Mouse (Mus musculus): Measurements from ENCODE around the gene Ghrh. TPM values are rescaled to one million over a fixed set of nuclear protein-coding genes. Genes with fewer than 3 reads are reported as not detected.

Ghrh gene
- polyA plus RNA-seq, 1 experiment from 2014 or later, result 0.25 TPM

DNA sequence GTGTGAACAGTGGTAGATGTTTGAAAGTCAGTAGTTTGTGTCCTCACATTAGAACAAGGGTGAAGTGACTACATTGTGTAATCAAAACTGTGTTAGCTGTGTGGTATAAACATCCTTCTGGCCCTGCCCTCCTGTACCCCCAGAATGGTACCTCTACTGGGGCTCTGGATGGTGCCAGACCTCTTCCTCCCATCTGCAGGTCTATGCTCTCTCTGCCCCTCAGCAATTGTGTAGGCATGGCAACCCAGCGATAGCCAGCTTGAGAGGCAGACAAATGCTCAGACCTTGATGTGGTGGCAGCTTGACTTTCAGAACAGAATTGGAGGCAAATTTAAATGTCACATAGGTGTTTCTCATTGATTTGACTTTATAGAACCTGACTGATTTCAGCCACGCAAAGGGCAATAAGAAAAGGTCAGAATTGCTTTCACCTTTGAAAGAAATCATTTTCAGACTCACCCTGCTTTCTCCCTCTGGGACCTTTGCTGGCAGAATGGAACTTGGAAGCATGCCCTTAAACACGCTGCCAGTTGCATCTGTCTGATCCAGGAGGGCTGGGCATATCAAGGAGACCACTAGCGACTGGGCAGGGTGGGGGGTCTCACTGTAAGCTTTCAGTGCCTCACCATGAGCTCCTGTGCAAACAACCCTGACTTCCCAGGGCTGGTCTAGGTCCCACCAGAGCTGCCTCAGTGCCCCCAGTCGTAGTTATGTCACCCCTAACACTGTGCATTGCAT is 25.1 kb downstream of the Ghrh start:
- Histone ChIP-seq H3K27ac (replicated peaks) (no peak overlapping the region), H3K4me1 (replicated peaks) (no peaks in the 10 kb centered on the region), H3K4me2 (no peak overlapping the region), H3K9ac (no peak overlapping the region), H3K9me3 (replicated peaks) (no peaks in the 10 kb centered on the region), H3K36me3 (replicated peaks) (peaks cover 96% of the 10 kb centered on the region), H3K27me3 (no peaks in the 10 kb centered on the region), H3K4me3 (replicated peaks) (no peak overlapping the region)
- no peak for ATAC-seq (ENCODE audit: insufficient read depth)
- 85% methylated on average over 5 of the region's 5 CpGs for WGBS (ENCODE audit: insufficient replicate concordance)

DNA sequence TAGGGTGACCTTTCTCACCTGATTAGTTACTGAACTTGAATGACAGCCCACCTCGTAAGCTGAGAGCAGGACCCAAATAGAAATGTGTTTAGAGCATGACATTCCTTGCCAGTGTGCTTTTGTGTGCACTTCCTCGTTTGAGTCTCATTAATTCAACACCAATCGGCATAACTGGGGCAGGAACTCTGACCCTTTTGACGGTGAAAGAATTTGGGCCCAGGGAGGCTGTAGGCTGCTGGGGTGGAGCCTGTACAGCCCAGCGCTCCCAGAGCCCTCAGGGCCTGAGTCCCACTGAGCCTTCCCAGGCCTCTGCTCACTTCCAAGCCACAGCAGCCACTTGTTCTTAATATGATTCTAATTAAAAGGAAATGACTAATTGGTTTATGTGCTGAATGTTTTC is 26.4 kb downstream of the Ghrh start:
- no peak for ATAC-seq (ENCODE audit: insufficient read depth)
- no peak overlapping the region for H3K27ac ChIP-seq (replicated peaks)
- 72% methylated on average over 5 of the region's 5 CpGs for WGBS (ENCODE audit: insufficient replicate concordance)

DNA sequence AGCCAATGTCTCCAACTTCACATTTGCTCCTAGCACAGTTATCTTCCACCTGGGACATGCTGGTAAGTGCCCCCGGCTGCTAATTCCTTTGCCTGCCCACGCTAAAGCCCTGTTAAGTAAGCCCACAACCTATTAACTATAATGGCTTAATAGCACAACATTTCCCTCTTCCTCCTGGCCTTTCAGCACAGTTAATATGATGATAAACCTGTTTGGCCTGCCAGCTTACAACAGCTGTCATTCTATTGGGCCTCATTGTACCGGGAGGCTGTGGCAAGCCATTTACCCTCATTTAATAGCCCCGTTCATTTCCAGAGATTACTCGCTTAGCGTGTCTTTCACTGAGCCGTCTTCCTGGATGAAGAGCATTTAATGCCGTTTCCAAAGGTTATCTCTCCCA is 27.2 kb downstream of the Ghrh start:
- WGBS (ENCODE audit: insufficient replicate concordance), result 87% methylated on average over 8 of the region's 8 CpGs
- Histone ChIP-seq H3K27ac (replicated peaks) (no peak overlapping the region), H3K4me1 (replicated peaks) (no peaks in the 10 kb centered on the region), H3K27me3 (no peaks in the 10 kb centered on the region), H3K36me3 (replicated peaks) (peaks cover 95% of the 10 kb centered on the region), H3K4me2 (no peak overlapping the region), H3K9me3 (replicated peaks) (no peaks in the 10 kb centered on the region), H3K4me3 (replicated peaks) (no peak overlapping the region), H3K9ac (no peak overlapping the region)
- no peak for ATAC-seq (ENCODE audit: insufficient read depth)

More for the DNA sequence above, 26.4 kb downstream of the Ghrh start:
- Histone ChIP-seq H3K27me3 (no peaks in the 10 kb centered on the region), H3K4me3 (replicated peaks) (no peak overlapping the region), H3K4me1 (replicated peaks) (no peaks in the 10 kb centered on the region), H3K9me3 (replicated peaks) (no peaks in the 10 kb centered on the region), H3K36me3 (replicated peaks) (peaks cover 95% of the 10 kb centered on the region), H3K4me2 (no peak overlapping the region), H3K9ac (no peak overlapping the region)

DNA sequence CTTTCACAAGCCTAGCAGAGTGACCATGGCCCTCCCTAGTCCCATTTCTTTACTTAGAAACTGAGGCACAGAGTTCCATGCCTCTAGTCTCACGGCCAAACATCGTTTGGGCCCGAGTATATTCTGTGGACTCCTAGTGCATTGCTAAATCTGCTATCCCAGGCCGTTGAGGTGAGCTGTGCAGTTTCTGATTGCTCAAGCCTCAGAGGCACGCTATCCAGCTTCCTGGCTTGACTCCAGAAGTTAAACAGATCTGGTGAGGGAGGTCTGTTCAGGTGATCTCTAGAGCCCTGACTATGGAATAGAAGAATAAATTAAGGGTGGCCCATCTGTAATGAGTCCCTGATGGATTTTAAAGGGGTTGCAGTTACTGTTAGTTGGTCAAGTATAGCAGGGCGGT is 30.1 kb downstream of the Ghrh start:
- ATAC-seq (ENCODE audit: insufficient read depth), result no peak
- Histone ChIP-seq H3K27ac (replicated peaks) (no peak overlapping the region), H3K9me3 (replicated peaks) (no peaks in the 10 kb centered on the region), H3K36me3 (replicated peaks) (peaks cover 95% of the 10 kb centered on the region), H3K9ac (no peak overlapping the region), H3K4me2 (no peak overlapping the region), H3K27me3 (no peaks in the 10 kb centered on the region), H3K4me3 (replicated peaks) (no peak overlapping the region), H3K4me1 (replicated peaks) (no peaks in the 10 kb centered on the region)
- 85% methylated on average over 6 of the region's 6 CpGs for WGBS (ENCODE audit: insufficient replicate concordance)

DNA sequence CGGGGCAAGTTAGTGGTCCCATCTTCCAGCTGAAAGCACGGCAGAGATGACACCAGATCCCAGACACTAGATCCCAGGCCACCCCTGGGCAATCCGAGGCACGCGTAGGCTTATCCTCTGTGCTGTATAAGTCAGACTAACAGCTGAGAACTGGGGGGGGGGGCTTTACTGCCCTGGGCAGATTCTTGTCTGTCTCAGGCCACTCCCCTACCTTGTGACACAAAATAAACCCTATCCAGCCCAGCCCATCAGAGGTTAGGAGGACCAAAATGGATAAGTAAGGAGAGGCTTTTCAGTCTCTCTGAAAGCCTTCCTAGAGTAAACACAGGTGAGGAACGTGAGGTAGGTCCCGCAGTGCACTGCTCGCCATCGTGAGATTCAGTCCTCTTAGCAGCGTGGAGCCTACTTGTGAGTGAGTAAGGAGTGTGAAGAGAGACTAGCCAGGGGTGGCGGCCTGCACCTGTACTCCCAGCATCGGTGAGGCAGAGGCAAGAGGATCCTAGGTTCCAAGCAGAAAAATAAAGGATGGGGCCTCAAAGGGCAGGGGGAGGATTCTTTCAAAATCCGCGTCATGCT is 30.9 kb downstream of the Ghrh start:
- Histone ChIP-seq H3K4me2 (no peak overlapping the region), H3K27me3 (no peaks in the 10 kb centered on the region), H3K9ac (no peak overlapping the region), H3K27ac (replicated peaks) (no peak overlapping the region), H3K4me1 (replicated peaks) (no peaks in the 10 kb centered on the region), H3K9me3 (replicated peaks) (no peaks in the 10 kb centered on the region), H3K4me3 (replicated peaks) (no peak overlapping the region), H3K36me3 (replicated peaks) (peaks cover 95% of the 10 kb centered on the region)
- no peak for ATAC-seq (ENCODE audit: insufficient read depth)
- 86% methylated on average over 14 of the region's 14 CpGs for WGBS (ENCODE audit: insufficient replicate concordance)

DNA sequence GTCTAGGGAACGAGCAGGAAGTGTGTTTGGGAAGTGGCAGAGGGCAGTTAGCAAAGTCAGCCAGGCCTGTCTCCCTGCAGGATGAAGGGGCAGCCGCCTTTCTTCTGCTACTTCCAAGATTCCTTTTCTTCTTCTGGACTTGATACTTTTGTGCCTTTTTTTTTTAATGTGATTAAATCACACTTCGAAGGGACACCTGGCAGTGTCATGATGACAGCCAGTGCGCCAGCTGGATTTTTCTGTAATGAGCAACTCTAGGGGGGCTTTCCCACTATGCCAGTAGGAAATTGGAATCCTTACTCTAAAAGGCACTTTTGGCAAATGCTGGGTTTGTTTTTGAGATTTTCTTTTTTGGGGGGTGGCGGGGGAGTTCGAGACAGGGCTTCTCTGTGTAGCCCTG is 31.8 kb downstream of the Ghrh start:
- Histone ChIP-seq H3K4me3 (replicated peaks) (no peak overlapping the region), H3K4me2 (no peak overlapping the region), H3K27me3 (no peaks in the 10 kb centered on the region), H3K36me3 (replicated peaks) (peaks cover 95% of the 10 kb centered on the region), H3K9me3 (replicated peaks) (no peaks in the 10 kb centered on the region), H3K9ac (no peak overlapping the region), H3K4me1 (replicated peaks) (no peaks in the 10 kb centered on the region), H3K27ac (replicated peaks) (no peak overlapping the region)
- ATAC-seq (ENCODE audit: insufficient read depth), result no peak
- WGBS (ENCODE audit: insufficient replicate concordance), result 84% methylated on average over 6 of the region's 6 CpGs

DNA sequence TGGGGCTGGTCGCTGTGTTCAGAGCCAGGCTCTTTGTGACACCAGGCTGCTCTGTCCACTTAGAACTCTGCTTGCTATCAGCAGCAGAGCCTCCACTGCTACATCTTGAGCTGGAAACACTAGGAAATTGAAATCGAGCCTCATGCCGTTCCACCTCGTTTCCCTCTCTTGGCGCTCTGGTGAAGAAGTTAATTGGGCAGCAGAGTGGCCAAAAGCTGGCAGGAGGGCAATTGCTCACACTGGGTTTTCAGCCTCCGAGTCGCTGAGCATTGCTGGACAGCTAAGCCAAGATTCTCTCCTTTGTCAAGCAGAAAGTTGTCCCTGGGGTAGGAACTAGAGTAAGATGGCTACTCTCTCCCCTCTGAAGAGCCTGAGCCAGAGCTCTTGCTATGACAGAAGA is 33.0 kb downstream of the Ghrh start:
- Histone ChIP-seq H3K36me3 (replicated peaks) (peaks cover 97% of the 10 kb centered on the region), H3K4me1 (replicated peaks) (no peaks in the 10 kb centered on the region), H3K27ac (replicated peaks) (no peak overlapping the region), H3K27me3 (no peaks in the 10 kb centered on the region), H3K9ac (no peak overlapping the region), H3K4me3 (replicated peaks) (no peak overlapping the region), H3K4me2 (no peak overlapping the region), H3K9me3 (replicated peaks) (no peaks in the 10 kb centered on the region)
- WGBS (ENCODE audit: insufficient replicate concordance), result 85% methylated on average over 7 of the region's 7 CpGs
- ATAC-seq (ENCODE audit: insufficient read depth), result no peak

DNA sequence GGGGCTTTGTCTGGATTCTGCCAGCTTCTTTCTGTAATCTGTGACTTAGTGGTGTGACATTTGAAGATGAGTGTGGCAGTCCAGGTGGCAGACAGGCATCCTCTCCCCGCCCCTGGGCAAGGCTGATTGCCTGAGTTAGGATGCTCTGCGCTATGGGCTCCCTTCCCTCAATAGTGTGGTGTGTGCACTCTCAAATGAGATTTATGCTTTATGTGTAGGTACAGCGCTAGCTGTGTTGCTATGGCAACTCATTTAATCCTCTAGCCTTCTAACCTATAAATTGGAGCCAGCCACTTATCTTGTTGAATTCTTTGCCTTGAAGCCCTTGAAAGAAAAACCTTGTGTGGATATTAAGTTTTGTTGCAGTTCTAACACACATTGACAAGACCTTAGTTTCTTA is 33.6 kb downstream of the Ghrh start:
- H3K4me2 ChIP-seq, result no peak overlapping the region
- no peaks in the 10 kb centered on the region for H3K4me1 ChIP-seq (replicated peaks)
- no peak overlapping the region for H3K9ac ChIP-seq
- ATAC-seq (ENCODE audit: insufficient read depth), result no peak
- no peaks in the 10 kb centered on the region for H3K9me3 ChIP-seq (replicated peaks)
- peaks cover 98% of the 10 kb centered on the region for H3K36me3 ChIP-seq (replicated peaks)
- H3K27me3 ChIP-seq, result no peaks in the 10 kb centered on the region
- no peak overlapping the region for H3K27ac ChIP-seq (replicated peaks)
- no peak overlapping the region for H3K4me3 ChIP-seq (replicated peaks)
- WGBS (ENCODE audit: insufficient replicate concordance), result 80% methylated on average over 3 of the region's 3 CpGs

DNA sequence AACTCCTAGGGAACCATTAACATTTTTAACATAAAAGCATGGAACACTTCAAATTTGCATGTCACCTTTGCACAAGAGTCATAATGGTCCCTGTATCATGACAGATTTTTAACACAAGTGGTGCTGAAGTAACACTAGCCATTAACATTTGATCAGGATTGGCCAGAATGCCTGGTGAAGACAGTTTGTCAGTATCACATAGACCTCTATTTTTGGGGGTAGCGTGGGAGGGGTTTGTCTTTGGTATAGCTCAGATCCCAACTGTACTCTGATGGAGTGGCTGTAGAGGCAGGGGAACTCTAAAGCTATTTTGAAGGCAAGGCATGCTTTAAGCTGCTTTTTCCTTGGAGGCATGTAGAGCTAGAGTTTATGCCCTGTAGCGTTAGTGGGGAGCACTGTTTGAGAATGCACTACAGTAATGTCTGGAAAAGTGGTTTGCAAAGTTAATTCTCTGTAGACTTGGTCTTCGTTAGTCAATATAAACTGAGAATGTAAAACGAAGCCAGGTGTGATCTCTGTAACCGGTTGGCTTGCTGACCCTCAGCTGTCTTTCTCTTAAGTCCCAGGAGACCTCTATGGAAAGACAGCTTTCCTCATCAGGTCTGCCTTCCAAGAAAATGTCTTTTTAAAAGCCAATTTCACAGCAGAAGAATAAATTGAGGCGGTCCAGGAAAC is 36.2 kb downstream of the Ghrh start:
- Histone ChIP-seq H3K27me3 (no peaks in the 10 kb centered on the region), H3K4me1 (replicated peaks) (no peaks in the 10 kb centered on the region), H3K9me3 (replicated peaks) (no peaks in the 10 kb centered on the region), H3K9ac (no peak overlapping the region), H3K27ac (replicated peaks) (no peak overlapping the region), H3K4me3 (replicated peaks) (no peak overlapping the region), H3K36me3 (replicated peaks) (peaks cover 99% of the 10 kb centered on the region), H3K4me2 (no peak overlapping the region)
- WGBS (ENCODE audit: insufficient replicate concordance), result 86% methylated on average over 6 of the region's 6 CpGs
- no peak for ATAC-seq (ENCODE audit: insufficient read depth)

DNA sequence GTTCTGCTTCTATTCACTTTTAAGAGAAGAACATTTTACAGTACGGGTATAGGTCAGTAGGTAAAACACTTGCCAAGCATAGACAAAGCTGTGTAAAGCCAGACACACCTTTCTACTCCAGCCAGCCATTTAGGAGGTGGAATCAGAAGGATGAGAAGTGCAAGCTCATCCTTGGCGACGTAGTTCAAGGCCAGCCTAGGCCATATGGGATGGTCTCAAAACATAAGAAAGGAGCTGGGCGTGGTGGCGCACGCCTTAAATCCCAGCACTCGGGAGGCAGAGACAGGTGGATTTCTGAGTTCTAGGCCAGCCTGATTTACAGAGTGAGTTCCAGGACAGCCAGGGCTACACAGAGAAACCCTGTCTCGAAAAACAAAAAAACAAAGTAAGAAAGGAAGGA is 37.7 kb downstream of the Ghrh start:
- Histone ChIP-seq H3K4me2 (no peak overlapping the region), H3K36me3 (replicated peaks) (peaks cover 96% of the 10 kb centered on the region), H3K27me3 (no peaks in the 10 kb centered on the region), H3K4me3 (replicated peaks) (no peak overlapping the region), H3K9me3 (replicated peaks) (no peaks in the 10 kb centered on the region), H3K27ac (replicated peaks) (no peak overlapping the region), H3K9ac (no peak overlapping the region), H3K4me1 (replicated peaks) (no peaks in the 10 kb centered on the region)
- WGBS (ENCODE audit: insufficient replicate concordance), result 85% methylated on average over 8 of the region's 8 CpGs
- no peak for ATAC-seq (ENCODE audit: insufficient read depth)

DNA sequence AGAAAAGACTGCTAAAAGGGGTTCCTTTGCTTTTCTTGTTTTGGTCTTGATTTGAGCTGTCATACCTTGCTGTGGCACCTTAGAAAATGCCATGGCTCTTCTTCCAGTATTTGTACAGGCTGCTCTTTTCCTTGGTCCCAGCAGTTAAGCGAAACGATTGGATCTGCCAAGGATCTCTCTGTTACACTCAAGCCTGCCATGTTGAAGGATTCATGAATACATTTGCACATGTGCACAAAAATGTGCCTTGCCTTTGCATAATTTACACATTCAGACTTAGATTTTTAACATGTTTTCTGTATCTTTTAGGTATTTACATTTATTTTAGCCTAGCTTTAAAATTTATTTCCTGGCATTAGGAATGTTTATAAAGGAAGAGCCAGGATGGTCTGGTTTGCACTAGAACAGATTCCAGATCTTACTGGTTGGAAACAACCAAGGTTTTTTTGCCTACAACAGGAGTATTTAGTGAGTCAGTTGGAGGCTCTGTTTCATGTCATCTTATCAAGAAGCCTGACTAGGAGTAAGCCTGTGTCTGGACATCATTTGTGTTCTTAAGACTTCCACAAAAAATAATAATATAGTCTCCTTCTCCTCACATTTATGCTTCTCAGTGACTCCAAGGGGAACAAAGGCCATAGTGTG is 38.9 kb downstream of the Ghrh start:
- no peak overlapping the region for H3K9ac ChIP-seq
- 74% methylated on average over 2 of the region's 2 CpGs for WGBS (ENCODE audit: insufficient replicate concordance)
- no peak overlapping the region for H3K27ac ChIP-seq (replicated peaks)
- no peaks in the 10 kb centered on the region for H3K4me1 ChIP-seq (replicated peaks)
- peaks cover 96% of the 10 kb centered on the region for H3K36me3 ChIP-seq (replicated peaks)
- no peaks in the 10 kb centered on the region for H3K9me3 ChIP-seq (replicated peaks)
- H3K4me3 ChIP-seq (replicated peaks), result no peak overlapping the region
- no peaks in the 10 kb centered on the region for H3K27me3 ChIP-seq
- H3K4me2 ChIP-seq, result no peak overlapping the region
- ATAC-seq (ENCODE audit: insufficient read depth), result no peak

Data from liver, embryonic 15.5 days (tissue).